ENCODE assay signal across 20 mouse cellular contexts in the genomic region with DNA sequence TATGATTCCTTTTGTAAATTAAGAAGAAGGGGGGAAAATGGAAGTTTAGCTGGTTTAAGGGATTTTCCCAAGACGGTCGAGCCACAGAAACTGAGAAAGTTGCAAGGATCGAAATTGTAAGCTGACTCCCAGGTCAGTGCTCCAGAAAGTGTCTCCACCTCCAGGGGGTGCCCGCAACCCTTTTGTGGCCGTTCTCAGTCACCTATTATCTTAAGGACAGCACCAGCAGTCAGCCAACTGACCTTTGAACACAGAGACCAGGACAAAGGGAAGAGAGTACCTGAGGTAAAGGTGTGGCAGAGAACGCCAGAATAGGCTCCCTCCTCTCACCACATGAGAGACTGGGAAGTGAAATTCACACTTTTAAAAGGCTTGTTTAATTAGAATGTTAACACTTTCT. TPM values are rescaled to one million over a fixed set of nuclear protein-coding genes. Genes with fewer than 3 reads are reported as not detected.
DNase-seq lines count a peak whose midpoint lies in the region; ATAC-seq and TF ChIP-seq lines count a peak whose summit lies in the region.
"Had no signal": no experiment of that assay in that cellular context is flagged by ENCODE, and none has a peak within 500 bp of the region (broad histone marks: within the 10 kb centered on the region; RNA-seq: fewer than 3 reads in every experiment).

No protein-coding gene starts in this region.

- WGBS in lung, embryonic 14.5 days = 10% methylated on average over 6 of the region's 6 CpGs
- 11% methylated on average over 6 of the region's 6 CpGs for WGBS in kidney, postnatal 0 days
- 13% methylated on average over 6 of the region's 6 CpGs for WGBS in small intestine, adult 2 months

- no peak for ATAC-seq in lung, embryonic 14.5 days (ENCODE audit: insufficient read depth)
- ATAC-seq in kidney, postnatal 0 days (replicated peaks; ENCODE audit: low FRiP score, low read depth) = no peak
- no peak for ATAC-seq in granulocyte monocyte progenitor cell, adult 5-6 weeks (replicated peaks; ENCODE audit: poor library complexity, severe bottlenecking)
- ATAC-seq: CD4-positive, CD25-positive, alpha-beta regulatory T cell, adult 4 months; forebrain, embryonic 15.5 days; midbrain, embryonic 15.5 days had no signal

- H3K4me1 ChIP-seq in lung, embryonic 14.5 days (ENCODE audit: insufficient read depth) = no peaks in the 10 kb centered on the region
- no peaks in the 10 kb centered on the region for H3K4me1 ChIP-seq in kidney, postnatal 0 days (replicated peaks; ENCODE audit: insufficient read depth, low read length)
- no peaks in the 10 kb centered on the region for H3K4me1 ChIP-seq in small intestine, adult 2 months (ENCODE audit: control insufficient read depth, insufficient read depth, insufficient read length, low read length)
- H3K4me1 ChIP-seq: liver, embryonic 15.5 days; midbrain, embryonic 15.5 days had no signal

- no peak overlapping the region for H3K27ac ChIP-seq in lung, embryonic 14.5 days (ENCODE audit: low read depth)
- H3K27ac ChIP-seq in kidney, postnatal 0 days = no peak overlapping the region
- no peak overlapping the region for H3K27ac ChIP-seq in small intestine, adult 2 months (ENCODE audit: insufficient read depth, low read depth, low read length)
- H3K27ac ChIP-seq: forebrain, embryonic 15.5 days; liver, embryonic 15.5 days; midbrain, embryonic 15.5 days had no signal

- no peaks in the 10 kb centered on the region for H3K36me3 ChIP-seq in lung, embryonic 14.5 days (ENCODE audit: insufficient read depth)
- H3K36me3 ChIP-seq in kidney, postnatal 0 days (ENCODE audit: insufficient read depth, low read length) = no peaks in the 10 kb centered on the region
- H3K36me3 ChIP-seq in small intestine, adult 2 months (ENCODE audit: control insufficient read depth, insufficient read depth, low read length) = no peaks in the 10 kb centered on the region
- H3K36me3 ChIP-seq: forebrain, embryonic 15.5 days; liver, embryonic 15.5 days; midbrain, embryonic 15.5 days had no signal

- no peak overlapping the region for H3K4me2 ChIP-seq in lung, embryonic 14.5 days
- no peak overlapping the region for H3K4me2 ChIP-seq in kidney, postnatal 0 days (ENCODE audit: low read length)
- H3K4me2 ChIP-seq: forebrain, embryonic 15.5 days; liver, embryonic 15.5 days; midbrain, embryonic 15.5 days had no signal

- no peak overlapping the region for H3K9ac ChIP-seq in lung, embryonic 14.5 days
- H3K9ac ChIP-seq in kidney, postnatal 0 days (ENCODE audit: low read depth, low read length) = no peak overlapping the region
- H3K9ac ChIP-seq: forebrain, embryonic 15.5 days; liver, embryonic 15.5 days; midbrain, embryonic 15.5 days had no signal

- no peak overlapping the region for H3K4me3 ChIP-seq in lung, embryonic 14.5 days (ENCODE audit: low read depth, low read length)
- H3K4me3 ChIP-seq in kidney, postnatal 0 days (replicated peaks; ENCODE audit: low read depth, low read length) = no peak overlapping the region
- H3K4me3 ChIP-seq in small intestine, adult 2 months (ENCODE audit: low read depth, low read length) = no peak overlapping the region
- H3K4me3 ChIP-seq: forebrain, embryonic 15.5 days; liver, embryonic 15.5 days; midbrain, embryonic 15.5 days; myocyte had no signal

- DNase-seq in embryo, embryonic 10 days (ENCODE audit: low spot score) = peak; percentile 17
- DNase-seq in embryo, embryonic 9.5 days (ENCODE audit: extremely low spot score) = no peak
- no peak for DNase-seq in lung, embryonic 14.5 days
- DNase-seq in lung, postnatal 14 days = no peak
- no peak for DNase-seq in kidney, postnatal 0 days (ENCODE audit: low spot score)
- no peak for DNase-seq in adrenal gland, postnatal 4 days (ENCODE audit: low spot score in 2 of 2)
- DNase-seq: cerebellum, adult 8-10 months; gastrocnemius, postnatal 36 days; layer of hippocampus, adult 9-11 months; right cerebral cortex, postnatal 14 days had no signal

- H3K9me3 ChIP-seq in lung, embryonic 14.5 days (ENCODE audit: low read depth, low read length) = no peaks in the 10 kb centered on the region
- no peaks in the 10 kb centered on the region for H3K9me3 ChIP-seq in kidney, postnatal 0 days (replicated peaks; ENCODE audit: low read length)
- H3K9me3 ChIP-seq: forebrain, embryonic 15.5 days; liver, embryonic 15.5 days; midbrain, embryonic 15.5 days had no signal

- no peak for TF ChIP-seq POLR2A in small intestine, adult 2 months (IDR thresholded peaks at IDR 0.05; ENCODE audit: low read depth, low read length)

- no peaks in the 10 kb centered on the region for H3K27me3 ChIP-seq in lung, embryonic 14.5 days (ENCODE audit: insufficient read depth, low read length)
- H3K27me3 ChIP-seq in kidney, postnatal 0 days (ENCODE audit: insufficient read depth, low read length) = no peaks in the 10 kb centered on the region
- H3K27me3 ChIP-seq in small intestine, adult 2 months (ENCODE audit: control insufficient read depth, insufficient read depth, low read length) = no peaks in the 10 kb centered on the region; the same call in 1 of the 2 replicates
- H3K27me3 ChIP-seq: forebrain, embryonic 15.5 days; liver, embryonic 15.5 days; midbrain, embryonic 15.5 days had no signal

- 0 out of 2 replicates have a peak, but pooled peaks have one; percentile 6 for TF ChIP-seq CTCF in lung, embryonic 14.5 days (IDR thresholded peaks at IDR 0.05; ENCODE audit: low read depth)
- TF ChIP-seq CTCF in kidney, postnatal 0 days (IDR thresholded peaks at IDR 0.05; ENCODE audit: low read depth) = peak; percentile 21; the same call in 1 of the 2 replicates
- peak; percentile 61; the same call in 1 of the 2 replicates for TF ChIP-seq CTCF in small intestine, adult 2 months (IDR thresholded peaks at IDR 0.05; ENCODE audit: extremely low read depth, insufficient read length, insufficient replicate concordance, low read depth, low read length)

RNA-seq across cellular contexts. Expression of gene Pitx2, which starts 33.0 kb away (rescaled TPM):
- polyA plus RNA-seq in lung, embryonic 14.5 days (2014; fragmentation: Nextera tagmentation; extraction: Ambion mirVana) = 0.87 and 5.1 TPM in 2 replicates
- 6.5 and 7.0 TPM in 2 replicates for polyA plus RNA-seq in kidney, postnatal 0 days (2015; fragmentation: Nextera tagmentation; extraction: Ambion mirVana)
- 4.4 and 23.8 TPM in 2 replicates for polyA plus RNA-seq in small intestine, adult 2 months (2012; rRNA removed)
- total RNA-seq in adrenal gland, postnatal 4 days (2021) = 1 to 10 TPM in 1 of 2 experiments, under 1 TPM in 1; 0.53 to 1.5 TPM
- not detected in 2 replicates for total RNA-seq in granulocyte monocyte progenitor cell, adult 5-6 weeks (2014; fragmentation: Nextera tagmentation)
- total RNA-seq in granulocyte monocyte progenitor cell, adult 5-6 weeks (2017) = not detected in 2 replicates
- total RNA-seq: left cerebral cortex, adult 8-10 months; megakaryocyte-erythroid progenitor cell, adult 5-6 weeks; MEL had no signal

Comparison
In these comparisons a context has a peak if more than half of its experiments do, and no peak if none do; other contexts are left out.
1. CTCF ChIP-seq: peak in every context shown above with its lines; median percentile 61 in small intestine, adult 2 months; 21 in kidney, postnatal 0 days; 6 in lung, embryonic 14.5 days.